Mouse (Mus musculus): ENCODE measurements around the gene Pacrg.

The Pacrg gene

GRCm38 (mm10) chr17:10405906-10406305 is 434.2 kb downstream of the Pacrg start:
- no peak for DNase-seq (ENCODE audit: low spot score)

GRCm38 (mm10) chr17:10403186-10403585 is 436.9 kb downstream of the Pacrg start:
- DNase-seq (ENCODE audit: low spot score): no peak

DNA sequence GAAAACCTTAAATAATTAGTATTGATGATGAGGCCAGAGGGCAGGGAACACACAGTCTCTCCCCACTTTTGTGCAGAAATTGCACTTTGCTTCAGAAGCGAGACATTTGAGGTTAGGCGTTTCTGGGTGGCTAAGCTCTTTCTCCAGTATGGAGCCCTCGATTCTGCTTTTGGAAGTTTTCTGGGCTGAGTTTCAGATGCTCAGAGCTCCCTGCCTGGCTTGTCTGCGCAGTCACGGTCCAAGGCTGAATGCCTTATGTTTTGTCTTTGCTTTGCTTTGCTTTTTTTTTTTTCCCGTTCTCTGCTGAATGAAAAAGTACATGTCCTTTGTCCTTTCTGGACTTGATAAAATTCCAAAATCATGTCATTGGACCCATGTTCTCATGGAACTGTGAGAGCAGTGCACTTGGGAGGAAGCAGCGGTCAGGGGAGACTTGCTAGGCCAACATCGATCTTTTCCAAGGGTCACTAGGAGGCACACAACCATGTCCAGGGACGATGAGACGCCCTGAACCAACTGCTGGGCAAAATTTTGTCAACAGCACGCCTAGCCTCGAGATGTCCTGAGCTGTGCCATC is 438.0 kb downstream of the Pacrg start:
- DNase-seq (ENCODE audit: low spot score): no peak

GRCm38 (mm10) chr17:10401529-10401928 is 438.6 kb downstream of the Pacrg start:
- no peak for DNase-seq (ENCODE audit: low spot score)

- DNase-seq (ENCODE audit: low spot score): no peak
These were observed 440.4 kb downstream of the Pacrg start for GRCm38 (mm10) chr17:10399706-10400105.

DNA sequence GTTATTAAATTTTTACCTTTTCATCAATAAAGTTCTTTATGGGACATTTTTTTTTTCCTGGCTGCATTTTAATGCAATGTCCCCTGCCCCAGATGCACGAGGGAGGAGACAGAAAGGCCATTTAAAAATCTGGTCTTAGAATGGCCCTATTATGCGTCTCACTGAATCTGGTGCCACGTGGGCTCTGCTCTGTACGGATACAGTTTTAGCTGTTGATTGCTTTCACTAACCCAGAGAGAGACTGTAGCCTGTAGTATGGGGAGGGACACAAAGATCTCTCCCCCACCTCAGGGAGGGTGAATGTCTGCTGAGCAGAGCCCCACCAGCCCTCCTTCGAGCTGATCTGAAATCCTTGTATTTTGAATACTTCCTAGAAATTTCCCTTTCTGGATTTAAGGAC is 441.2 kb downstream of the Pacrg start:
- DNase-seq (ENCODE audit: low spot score): no peak

- DNase-seq (ENCODE audit: low spot score): no peak
These were observed 442.0 kb downstream of the Pacrg start for GRCm38 (mm10) chr17:10397924-10398627.

GRCm38 (mm10) chr17:10397336-10397735 is 442.8 kb downstream of the Pacrg start:
- no peak for DNase-seq (ENCODE audit: low spot score)

- no peak for DNase-seq (ENCODE audit: low spot score)
These were observed 443.2 kb downstream of the Pacrg start for GRCm38 (mm10) chr17:10396863-10397262.

GRCm38 (mm10) chr17:10394855-10395254 is 445.3 kb downstream of the Pacrg start:
- DNase-seq (ENCODE audit: low spot score): no peak

GRCm38 (mm10) chr17:10393766-10394165 is 446.3 kb downstream of the Pacrg start:
- DNase-seq (ENCODE audit: low spot score): no peak

DNA sequence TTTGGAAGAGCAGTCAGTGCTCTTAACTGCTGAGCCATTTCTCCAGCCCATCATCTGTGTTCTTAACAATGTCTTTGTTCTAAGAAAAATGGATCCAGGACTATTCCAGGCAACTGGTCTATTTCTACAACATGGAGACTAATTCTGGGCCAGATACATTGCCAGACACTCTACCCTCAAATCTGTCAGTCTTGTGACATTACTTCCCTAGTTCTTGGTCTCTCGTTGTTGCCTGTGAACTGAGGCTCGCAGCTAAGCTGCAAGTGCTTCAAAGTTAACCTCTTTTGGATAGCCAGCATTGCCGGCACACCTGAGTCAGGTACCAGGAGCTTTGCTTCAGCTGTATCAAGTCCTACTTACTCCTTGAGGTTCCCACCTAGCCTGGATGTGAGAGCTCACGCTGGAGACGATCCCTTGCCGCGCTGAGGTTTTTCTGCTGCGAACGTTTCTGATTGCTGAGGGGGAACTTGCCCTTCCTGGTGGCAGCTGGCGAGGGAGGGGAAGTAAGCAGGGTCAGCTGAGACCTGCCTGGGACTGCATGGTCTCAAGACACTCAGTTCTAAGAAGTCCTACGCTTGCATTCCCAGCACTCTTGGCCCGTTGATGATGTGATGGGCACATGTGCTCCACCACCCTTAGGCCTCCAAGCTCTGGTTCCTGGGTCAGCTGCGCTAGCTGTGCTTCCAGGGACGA is 447.6 kb downstream of the Pacrg start:
- peak; percentile 39 for DNase-seq (ENCODE audit: low spot score)

- DNase-seq (ENCODE audit: low spot score): peak; percentile 82
These were observed 449.6 kb downstream of the Pacrg start for GRCm38 (mm10) chr17:10390232-10391172.

- DNase-seq (ENCODE audit: low spot score): no peak
These were observed 450.4 kb downstream of the Pacrg start for GRCm38 (mm10) chr17:10389740-10390139.

DNA sequence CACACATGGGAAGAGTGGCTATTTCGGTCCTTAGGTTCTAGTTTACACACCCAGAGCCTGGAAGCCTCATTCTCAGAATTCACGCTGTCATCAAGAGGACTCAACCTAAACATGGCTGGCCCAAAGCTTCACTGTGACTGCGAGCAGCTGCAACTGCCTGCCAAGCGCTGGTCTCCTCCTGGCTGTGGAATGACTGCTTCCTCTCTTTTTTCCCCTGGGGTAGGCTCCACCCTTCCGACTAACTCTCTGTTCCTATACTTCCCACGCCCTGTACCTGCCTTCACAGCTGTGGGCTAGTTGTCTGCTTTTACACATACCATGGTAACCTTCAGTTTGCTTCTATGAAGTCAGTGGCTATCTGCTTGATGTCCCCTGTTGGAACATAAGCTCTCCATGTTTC is 453.6 kb downstream of the Pacrg start:
- no peak for DNase-seq (ENCODE audit: low spot score)

GRCm38 (mm10) chr17:10383406-10383805 is 456.7 kb downstream of the Pacrg start:
- no peak for DNase-seq (ENCODE audit: low spot score)

GRCm38 (mm10) chr17:10378467-10379175 is 461.5 kb downstream of the Pacrg start:
- DNase-seq (ENCODE audit: low spot score): no peak

DNA sequence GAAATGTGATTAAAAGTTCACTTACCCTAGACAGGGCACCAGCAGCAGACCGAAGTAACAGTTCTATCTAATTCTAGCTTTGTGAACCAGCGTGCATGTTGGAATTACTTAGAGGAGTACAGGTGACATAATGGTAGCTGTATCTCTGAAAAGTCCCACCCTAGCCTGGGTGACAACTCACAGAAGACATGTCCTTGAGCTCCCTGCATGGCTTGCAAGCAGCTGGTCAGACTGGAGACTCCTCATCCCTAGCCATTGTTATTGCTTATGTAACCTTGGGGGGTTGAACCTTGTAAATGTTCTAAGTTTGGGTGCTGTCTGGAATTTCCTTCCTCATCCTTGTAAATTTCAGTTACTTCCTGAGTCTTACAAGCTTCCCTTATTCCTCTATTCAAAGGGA is 462.5 kb downstream of the Pacrg start:
- no peak for DNase-seq (ENCODE audit: low spot score)

GRCm38 (mm10) chr17:10374316-10374715 is 465.8 kb downstream of the Pacrg start:
- DNase-seq (ENCODE audit: low spot score): no peak

- DNase-seq (ENCODE audit: low spot score): no peak
These were observed 466.4 kb downstream of the Pacrg start for GRCm38 (mm10) chr17:10373727-10374126.

DNA sequence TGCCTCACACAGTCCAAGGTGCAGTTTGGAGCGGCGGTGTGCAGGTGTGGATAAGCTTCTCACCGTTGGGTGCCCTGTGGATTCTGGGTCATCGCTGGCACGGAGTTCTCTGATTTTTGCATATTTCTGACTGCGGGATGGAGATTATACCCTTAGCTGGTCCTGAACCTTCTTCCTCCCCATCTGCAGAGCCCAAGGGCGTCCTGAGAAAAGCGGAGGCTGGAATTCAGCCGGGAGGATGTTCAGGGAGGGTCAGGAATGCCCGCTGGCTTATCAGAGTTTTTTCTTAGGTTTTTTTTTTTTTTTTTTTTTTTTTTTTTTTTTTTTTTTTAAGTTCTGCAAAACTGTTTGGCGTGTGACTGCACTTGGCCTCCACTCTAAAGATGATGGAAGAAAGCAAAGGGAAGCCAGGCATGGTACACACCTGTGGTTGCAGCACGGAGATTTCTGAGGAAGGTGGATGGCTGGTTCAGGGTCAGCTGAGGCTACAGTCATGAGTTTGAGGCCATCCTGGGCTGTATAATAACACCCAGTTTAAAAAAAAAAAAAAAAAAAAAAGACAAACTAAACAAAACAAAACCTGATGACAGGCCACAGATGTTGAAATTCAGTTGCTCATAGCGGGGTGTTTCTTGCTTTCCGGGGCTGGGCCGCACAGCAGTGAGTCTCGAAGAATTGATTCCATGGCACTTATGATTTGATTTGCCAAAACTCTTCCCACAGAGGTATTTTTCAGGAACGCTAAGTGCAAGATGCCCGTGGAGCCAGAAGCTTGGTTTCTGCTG is 467.9 kb downstream of the Pacrg start:
- DNase-seq (ENCODE audit: low spot score): no peak
